Mouse (Mus musculus): ENCODE measurements around the gene C1qtnf7. TPM values are rescaled to one million over a fixed set of nuclear protein-coding genes. Genes with fewer than 3 reads are reported as not detected.

Gene C1qtnf7
- 53.8 and 54.2 TPM in 2 replicates for polyA plus RNA-seq (2014; fragmentation: Nextera tagmentation; extraction: Ambion mirVana)

DNA sequence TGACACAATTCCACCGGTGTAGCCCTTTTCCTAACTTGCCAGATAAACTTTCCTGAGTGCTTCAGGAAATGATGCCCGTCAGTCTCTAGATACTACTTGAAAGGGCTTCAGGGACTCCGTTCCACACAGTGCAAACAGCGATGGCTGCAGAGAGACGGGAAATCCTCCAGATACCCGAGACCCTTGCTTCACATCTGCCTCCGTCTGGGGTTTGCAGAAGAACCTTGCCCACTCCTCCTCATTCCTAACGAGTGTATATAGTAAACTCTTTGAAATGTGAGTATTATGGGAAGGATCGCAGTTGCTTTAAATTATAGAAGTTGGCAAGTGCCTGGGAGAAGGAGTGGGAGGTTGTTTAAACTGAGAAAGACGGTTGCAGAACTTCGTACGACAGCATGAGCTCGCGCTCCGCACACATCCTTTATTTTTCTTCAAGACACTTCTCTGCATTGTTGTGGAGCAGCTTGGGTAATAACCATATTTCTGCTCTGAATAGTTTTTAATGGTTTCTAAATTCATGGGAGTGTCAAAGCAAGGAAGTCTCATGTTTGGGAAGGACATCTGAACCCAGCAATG, at the start of gene C1qtnf7:
Gene C1qtnf7, plus strand, starts transcription at position 138 of the 576 bp plus-strand sequence.
- H3K4me3 ChIP-seq (ENCODE audit: low read depth, low read length): peak within 1 kb of the TSS; percentile 35
- H3K4me2 ChIP-seq: peak within 1 kb of the TSS; percentile 67
- TF ChIP-seq CTCF (IDR thresholded peaks at IDR 0.05; ENCODE audit: low read depth): no peak
- H3K27ac ChIP-seq (ENCODE audit: low read depth): peak within 1 kb of the TSS; percentile 94
- peak within 1 kb of the TSS; percentile 68 for H3K9ac ChIP-seq
- no peaks in the 10 kb centered on the region for H3K27me3 ChIP-seq (ENCODE audit: insufficient read depth, low read length)
- H3K36me3 ChIP-seq (ENCODE audit: insufficient read depth): no peaks in the 10 kb centered on the region
- H3K4me1 ChIP-seq (ENCODE audit: insufficient read depth): peaks cover 19% of the 10 kb centered on the region; the same call in 1 of the 2 replicates
- ATAC-seq (ENCODE audit: insufficient read depth) (peak; percentile 65), DNase-seq (peak; percentile 73)
- H3K9me3 ChIP-seq (ENCODE audit: low read depth, low read length): no peaks in the 10 kb centered on the region
- WGBS: 7% methylated on average over 15 of the region's 15 CpGs

DNA sequence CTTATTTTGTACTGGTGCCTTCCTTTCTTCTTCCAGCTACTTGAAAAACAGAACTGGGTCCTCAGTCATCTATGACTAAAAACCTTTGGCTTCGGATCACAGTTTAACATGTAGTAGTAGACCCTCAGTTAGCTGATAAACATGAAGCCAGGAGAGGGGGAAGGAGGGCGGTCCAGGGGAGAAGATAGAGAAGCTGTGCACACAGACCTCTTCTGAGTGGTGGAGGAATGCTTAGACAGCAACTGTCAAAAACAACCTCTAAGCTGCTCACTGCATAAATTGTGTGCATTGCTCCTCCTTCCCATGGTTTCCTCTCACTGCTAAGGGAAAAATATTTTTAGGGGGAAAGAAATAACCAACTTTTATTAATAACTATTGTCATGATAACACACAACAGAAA, 48.6 kb upstream of the C1qtnf7 start:
- Histone ChIP-seq H3K9ac (no peak overlapping the region), H3K27me3 (ENCODE audit: insufficient read depth, low read length) (no peaks in the 10 kb centered on the region), H3K4me1 (ENCODE audit: insufficient read depth) (no peaks in the 10 kb centered on the region), H3K36me3 (ENCODE audit: insufficient read depth) (no peaks in the 10 kb centered on the region), H3K27ac (ENCODE audit: low read depth) (0 out of 2 replicates have a peak overlapping the region, but pooled peaks have one; percentile 38), H3K4me3 (ENCODE audit: low read depth, low read length) (no peak overlapping the region), H3K4me2 (no peak overlapping the region), H3K9me3 (ENCODE audit: low read depth, low read length) (no peaks in the 10 kb centered on the region)
- ATAC-seq (ENCODE audit: insufficient read depth): peak; percentile 70
- WGBS: 47% methylated on average over 2 of the region's 2 CpGs
- TF ChIP-seq CTCF (IDR thresholded peaks at IDR 0.05; ENCODE audit: low read depth): no peak
- peak; percentile 49 for DNase-seq

DNA sequence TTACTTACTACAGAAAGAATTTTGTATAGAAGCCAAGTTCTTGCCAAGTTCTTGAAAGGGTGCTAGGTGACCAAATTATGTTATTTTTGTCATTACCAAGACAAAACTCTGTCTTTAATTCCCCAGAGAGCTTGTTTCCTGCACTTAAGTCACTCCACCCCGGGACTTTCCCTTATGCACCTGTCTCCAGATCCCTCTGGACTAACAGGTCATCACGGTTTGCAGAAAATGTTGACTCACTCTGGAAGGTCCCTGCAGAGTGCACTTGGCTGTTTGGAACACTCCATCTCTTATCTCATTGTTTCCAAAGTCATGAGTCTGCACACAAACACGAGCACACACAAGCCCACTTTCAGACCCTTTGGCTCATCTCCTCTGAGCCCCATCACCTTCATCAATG, 48.1 kb upstream of the C1qtnf7 start:
- no peaks in the 10 kb centered on the region for H3K36me3 ChIP-seq (ENCODE audit: insufficient read depth)
- no peak overlapping the region for H3K4me2 ChIP-seq
- ATAC-seq (ENCODE audit: insufficient read depth) (peak; percentile 53; the same call in 1 of the 2 replicates), DNase-seq (peak; percentile 46)
- no peaks in the 10 kb centered on the region for H3K4me1 ChIP-seq (ENCODE audit: insufficient read depth)
- no peak for TF ChIP-seq CTCF (IDR thresholded peaks at IDR 0.05; ENCODE audit: low read depth)
- no peaks in the 10 kb centered on the region for H3K9me3 ChIP-seq (ENCODE audit: low read depth, low read length)
- H3K9ac ChIP-seq: no peak overlapping the region
- H3K27ac ChIP-seq (ENCODE audit: low read depth): no peak overlapping the region
- WGBS: 25% methylated on average over 3 of the region's 3 CpGs
- no peaks in the 10 kb centered on the region for H3K27me3 ChIP-seq (ENCODE audit: insufficient read depth, low read length)
- H3K4me3 ChIP-seq (ENCODE audit: low read depth, low read length): no peak overlapping the region

DNA sequence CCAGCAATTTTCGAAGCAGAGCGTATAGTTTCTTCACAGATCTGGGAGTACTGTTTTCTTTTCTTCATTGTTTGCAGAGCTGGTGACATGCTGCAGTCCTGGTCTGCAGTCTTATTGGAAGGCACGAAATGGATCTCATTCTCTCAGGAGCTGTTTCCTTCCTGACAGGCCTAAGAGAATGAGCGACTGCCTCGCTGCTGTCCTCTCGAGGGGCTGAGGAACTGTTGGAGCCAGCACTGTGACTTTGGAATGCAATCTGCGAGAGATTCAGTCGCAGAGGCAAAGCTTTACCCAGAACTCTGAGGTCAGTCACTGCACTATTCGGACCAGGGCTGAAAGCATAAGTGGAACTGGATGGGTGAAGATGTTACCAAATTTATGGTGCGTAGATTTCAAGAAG, 46.4 kb upstream of the C1qtnf7 start:
- ATAC-seq (ENCODE audit: insufficient read depth): no peak
- H3K4me2 ChIP-seq: no peak overlapping the region
- no peak for DNase-seq
- no peak for TF ChIP-seq CTCF (IDR thresholded peaks at IDR 0.05; ENCODE audit: low read depth)
- H3K9ac ChIP-seq: no peak overlapping the region
- WGBS: 53% methylated on average over 10 of the region's 10 CpGs
- no peaks in the 10 kb centered on the region for H3K27me3 ChIP-seq (ENCODE audit: insufficient read depth, low read length)
- H3K27ac ChIP-seq (ENCODE audit: low read depth): no peak overlapping the region
- H3K4me3 ChIP-seq (ENCODE audit: low read depth, low read length): no peak overlapping the region
- no peaks in the 10 kb centered on the region for H3K36me3 ChIP-seq (ENCODE audit: insufficient read depth)
- no peaks in the 10 kb centered on the region for H3K4me1 ChIP-seq (ENCODE audit: insufficient read depth)
- no peaks in the 10 kb centered on the region for H3K9me3 ChIP-seq (ENCODE audit: low read depth, low read length)

DNA sequence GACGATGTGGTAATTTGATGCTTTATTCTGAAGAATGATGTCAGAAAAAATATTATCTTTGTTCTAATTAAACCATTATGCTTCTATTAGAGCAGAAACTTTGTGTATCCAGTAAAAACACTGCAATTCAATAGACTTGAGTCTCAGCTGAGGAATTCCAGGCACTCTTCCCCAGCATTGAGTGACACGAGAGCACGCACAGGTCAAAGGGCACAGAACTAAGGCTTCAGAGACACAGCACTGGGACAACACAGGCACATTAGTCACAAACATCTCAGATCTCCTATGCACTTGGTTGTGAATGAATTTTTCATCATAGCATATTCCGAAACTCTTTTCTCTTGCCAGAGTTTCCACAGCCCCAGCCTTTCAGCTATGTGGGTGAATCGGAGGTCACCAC, 37.4 kb upstream of the C1qtnf7 start:
- 56% methylated on average over 5 of the region's 5 CpGs for WGBS

DNA sequence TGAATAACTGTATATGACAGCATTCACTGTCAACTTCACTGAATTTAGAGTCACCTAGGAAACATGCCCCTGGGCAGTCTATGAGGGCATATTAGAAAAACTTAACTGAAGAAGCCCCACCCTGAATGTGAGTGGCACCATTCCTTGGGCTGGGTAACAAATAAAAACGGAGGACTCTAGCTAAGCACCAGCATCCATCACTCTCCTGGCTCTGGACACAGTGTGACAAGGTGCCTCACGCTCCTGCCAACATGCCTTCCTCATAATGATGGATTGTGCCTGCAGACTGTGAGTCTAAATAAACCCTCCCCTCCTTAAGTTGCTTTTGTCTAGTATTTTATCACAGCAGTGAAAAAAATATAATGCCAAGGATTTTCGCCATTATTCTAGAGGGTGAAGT, 35.3 kb upstream of the C1qtnf7 start:
- Histone ChIP-seq H3K27ac (ENCODE audit: low read depth) (no peak overlapping the region), H3K4me2 (no peak overlapping the region), H3K9me3 (ENCODE audit: low read depth, low read length) (no peaks in the 10 kb centered on the region), H3K4me3 (ENCODE audit: low read depth, low read length) (no peak overlapping the region), H3K9ac (no peak overlapping the region), H3K36me3 (ENCODE audit: insufficient read depth) (no peaks in the 10 kb centered on the region), H3K27me3 (ENCODE audit: insufficient read depth, low read length) (no peaks in the 10 kb centered on the region), H3K4me1 (ENCODE audit: insufficient read depth) (peaks cover 5% of the 10 kb centered on the region; the same call in 1 of the 2 replicates)
- 29% methylated on average over 3 of the region's 3 CpGs for WGBS
- ATAC-seq (ENCODE audit: insufficient read depth) (no peak), DNase-seq (no peak)
- TF ChIP-seq CTCF (IDR thresholded peaks at IDR 0.05; ENCODE audit: low read depth): no peak

More for the DNA sequence above, 37.4 kb upstream of the C1qtnf7 start:
- no peak for DNase-seq
- Histone ChIP-seq H3K4me1 (ENCODE audit: insufficient read depth) (peaks cover 6% of the 10 kb centered on the region; the same call in 1 of the 2 replicates), H3K9ac (no peak overlapping the region), H3K27me3 (ENCODE audit: insufficient read depth, low read length) (no peaks in the 10 kb centered on the region), H3K36me3 (ENCODE audit: insufficient read depth) (no peaks in the 10 kb centered on the region), H3K4me3 (ENCODE audit: low read depth, low read length) (no peak overlapping the region), H3K27ac (ENCODE audit: low read depth) (no peak overlapping the region), H3K9me3 (ENCODE audit: low read depth, low read length) (no peaks in the 10 kb centered on the region), H3K4me2 (no peak overlapping the region)
- no peak for TF ChIP-seq CTCF (IDR thresholded peaks at IDR 0.05; ENCODE audit: low read depth)
- ATAC-seq (ENCODE audit: insufficient read depth): no peak

DNA sequence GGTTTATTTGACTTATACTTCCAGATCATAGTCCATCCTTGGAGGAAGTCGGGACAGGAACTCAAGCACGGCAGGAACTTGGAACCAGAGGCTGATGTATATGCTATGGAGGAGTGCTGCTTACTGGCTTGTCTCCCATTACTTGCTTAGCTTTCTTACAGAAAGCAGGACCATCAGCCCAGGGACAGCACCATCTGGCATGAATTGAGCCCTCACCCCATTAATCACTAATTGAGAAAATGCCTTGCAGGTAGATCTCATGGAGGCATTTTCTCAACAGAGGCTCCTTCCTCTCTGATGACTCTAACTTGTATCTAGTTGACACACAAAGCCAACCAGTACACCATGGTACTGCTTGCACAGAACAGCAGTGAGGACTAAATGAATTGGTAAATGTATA, 34.6 kb upstream of the C1qtnf7 start:
- WGBS: 35% methylated on average over 2 of the region's 2 CpGs
- Histone ChIP-seq H3K27me3 (ENCODE audit: insufficient read depth, low read length) (no peaks in the 10 kb centered on the region), H3K4me3 (ENCODE audit: low read depth, low read length) (no peak overlapping the region), H3K9me3 (ENCODE audit: low read depth, low read length) (no peaks in the 10 kb centered on the region), H3K27ac (ENCODE audit: low read depth) (no peak overlapping the region), H3K4me1 (ENCODE audit: insufficient read depth) (no peaks in the 10 kb centered on the region), H3K9ac (no peak overlapping the region), H3K4me2 (no peak overlapping the region), H3K36me3 (ENCODE audit: insufficient read depth) (no peaks in the 10 kb centered on the region)
- no peak for ATAC-seq (ENCODE audit: insufficient read depth)
- TF ChIP-seq CTCF (IDR thresholded peaks at IDR 0.05; ENCODE audit: low read depth): no peak
- no peak for DNase-seq

Data from lung, embryonic 14.5 days (tissue).